ENCODE assay signal across 24 mouse cellular contexts in the genomic region with DNA sequence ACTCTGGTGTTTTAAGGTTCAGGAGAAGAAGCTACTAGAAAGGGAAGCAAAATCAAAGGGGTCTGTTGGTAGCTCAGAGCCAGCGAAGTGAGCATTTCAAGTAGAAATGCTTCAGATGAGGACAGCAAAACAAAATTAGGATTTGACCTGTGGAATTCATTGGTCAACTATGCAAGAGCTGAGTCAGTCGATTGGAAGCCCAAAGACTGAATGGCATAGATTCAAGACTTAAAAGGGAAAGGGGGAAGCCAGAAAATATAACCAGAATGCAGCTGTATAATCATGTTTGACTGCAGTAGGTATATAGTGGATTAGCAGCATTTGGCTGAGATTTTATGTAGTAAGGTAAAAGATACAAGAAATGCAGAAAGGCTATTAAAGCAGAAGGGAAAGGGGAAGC. TPM values are rescaled to one million over a fixed set of nuclear protein-coding genes. Genes with fewer than 3 reads are reported as not detected.
DNase-seq lines count a peak whose midpoint lies in the region; ATAC-seq and TF ChIP-seq lines count a peak whose summit lies in the region.
"Had no signal": no experiment of that assay in that cellular context is flagged by ENCODE, and none has a peak within 500 bp of the region (broad histone marks: within the 10 kb centered on the region; RNA-seq: fewer than 3 reads in every experiment).

No protein-coding gene starts in this region.

- WGBS in midbrain, embryonic 13.5 days, result 90% methylated on average over 2 of the region's 2 CpGs

- H3K4me2 ChIP-seq in midbrain, embryonic 13.5 days (replicated peaks), result no peak overlapping the region
- H3K4me2 ChIP-seq: embryonic facial prominence, embryonic 12.5 days; forebrain, embryonic 12.5 days had no signal

- no peaks in the 10 kb centered on the region for H3K27me3 ChIP-seq in midbrain, embryonic 13.5 days
- H3K27me3 ChIP-seq: CH12.LX; embryonic facial prominence, embryonic 12.5 days; forebrain, embryonic 12.5 days had no signal

- H3K9me3 ChIP-seq in midbrain, embryonic 13.5 days, result no peaks in the 10 kb centered on the region
- H3K9me3 ChIP-seq: embryonic facial prominence, embryonic 10.5 days; embryonic facial prominence, embryonic 12.5 days; forebrain, embryonic 10.5 days; forebrain, embryonic 12.5 days; G1E had no signal

- peak; percentile 55 for DNase-seq in Muller cell, postnatal 12 days (ENCODE audit: inconsistent ontology term)
- no peak for DNase-seq in thymus, postnatal 4 days
- DNase-seq: adrenal gland, adult 8-10 months; adrenal gland, postnatal 14 days; adrenal gland, postnatal 36 days; B cell, adult 2 months; cerebellum, adult 11-12 months; cerebellum, adult 2 months; cerebellum, adult 9-10 months; cerebellum, postnatal 10 days; cerebellum, postnatal 25 days had no signal

- no peak for ATAC-seq in erythroblast, adult 5-6 weeks (replicated peaks; ENCODE audit: low FRiP score, poor library complexity, severe bottlenecking)
- ATAC-seq in midbrain, embryonic 13.5 days, result no peak
- ATAC-seq: forebrain, embryonic 14.5 days; forebrain, embryonic 16.5 days; Patski had no signal

- no peaks in the 10 kb centered on the region for H3K36me3 ChIP-seq in midbrain, embryonic 13.5 days
- H3K36me3 ChIP-seq: embryonic facial prominence, embryonic 10.5 days; embryonic facial prominence, embryonic 12.5 days; forebrain, embryonic 10.5 days; forebrain, embryonic 12.5 days; G1E had no signal

- H3K4me3 ChIP-seq in embryonic fibroblast, embryonic 13.5 days (ENCODE audit: insufficient read depth, low read length), result no peak overlapping the region
- no peak overlapping the region for H3K4me3 ChIP-seq in midbrain, embryonic 13.5 days (replicated peaks)
- H3K4me3 ChIP-seq: embryonic facial prominence, embryonic 10.5 days; embryonic facial prominence, embryonic 12.5 days; forebrain, embryonic 10.5 days; forebrain, embryonic 12.5 days had no signal

- peak overlapping the region; percentile 91 for H3K27ac ChIP-seq in embryonic fibroblast, embryonic 13.5 days (ENCODE audit: insufficient read depth, low read length)
- no peak overlapping the region for H3K27ac ChIP-seq in midbrain, embryonic 13.5 days
- H3K27ac ChIP-seq: embryonic facial prominence, embryonic 10.5 days; embryonic facial prominence, embryonic 12.5 days; forebrain, embryonic 10.5 days; forebrain, embryonic 12.5 days had no signal

- no peak for TF ChIP-seq POLR2A in embryonic fibroblast, embryonic 13.5 days (IDR thresholded peaks at IDR 0.05; ENCODE audit: low read depth, low read length)

- H3K9ac ChIP-seq in midbrain, embryonic 13.5 days (replicated peaks), result no peak overlapping the region
- H3K9ac ChIP-seq: embryonic facial prominence, embryonic 12.5 days; forebrain, embryonic 12.5 days had no signal

- peaks cover 9% of the 10 kb centered on the region for H3K4me1 ChIP-seq in embryonic fibroblast, embryonic 13.5 days (ENCODE audit: control insufficient read depth, insufficient read depth, low read length)
- no peaks in the 10 kb centered on the region for H3K4me1 ChIP-seq in midbrain, embryonic 13.5 days (replicated peaks)
- H3K4me1 ChIP-seq: embryonic facial prominence, embryonic 12.5 days; forebrain, embryonic 12.5 days had no signal

- TF ChIP-seq CTCF in embryonic fibroblast, embryonic 13.5 days (IDR thresholded peaks at IDR 0.05; ENCODE audit: borderline replicate concordance, insufficient read depth, low read length), result no peak

RNA-seq across cellular contexts. Expression of gene Trat1, which starts 26.8 kb away (rescaled TPM):
- not detected in 2 replicates for polyA plus RNA-seq in embryonic fibroblast, embryonic 13.5 days (2011; ENCODE audit: insufficient read length, low read depth, missing spikeins)
- not detected in 2 replicates for total RNA-seq in erythroblast, adult 5-6 weeks (2015; ENCODE audit: low replicate concordance)
- 0.17 TPM in 1 of 2 replicates, not detected in the other for total RNA-seq in erythroblast, adult 5-6 weeks (2017; ENCODE audit: low replicate concordance)
- polyA plus RNA-seq in midbrain, embryonic 13.5 days (2015; fragmentation: Nextera tagmentation; extraction: Ambion mirVana), result 0.03 TPM in 1 of 2 replicates, not detected in the other
- total RNA-seq: adrenal gland, adult 18-20 months; adrenal gland, postnatal 14 days; adrenal gland, postnatal 36 days; CH12.LX had no signal
- polyA plus RNA-seq: embryonic facial prominence, embryonic 10.5 days; embryonic facial prominence, embryonic 12.5 days; forebrain, embryonic 10.5 days; forebrain, embryonic 14.5 days; forebrain, embryonic 16.5 days; G1E; Patski had no signal
